Mouse (Mus musculus) frontal cortex, postnatal 14 days (tissue): Measurements from ENCODE around the gene Mrps17.

Experiments used
- DNase-seq, 2 experiments: peaks; one replicate each; pipeline ENCODE4 v3.0.0; 2022; ENCODE audit warnings: low spot score in 2 of 2

The Mrps17 gene

GRCm38 (mm10) chr5:129742903-129743488 is 27.7 kb downstream of the Mrps17 start:
- no peak for DNase-seq

- DNase-seq, result no peak
These were observed 28.8 kb downstream of the Mrps17 start for GRCm38 (mm10) chr5:129744050-129744449.

GRCm38 (mm10) chr5:129756886-129757285 is 41.6 kb downstream of the Mrps17 start:
- no peak for DNase-seq

GRCm38 (mm10) chr5:129759929-129760480 is 44.7 kb downstream of the Mrps17 start:
- no peak for DNase-seq

- DNase-seq, result peak; percentile 23 to 63
These were observed 46.7 kb downstream of the Mrps17 start for GRCm38 (mm10) chr5:129761865-129762540.

GRCm38 (mm10) chr5:129770443-129771355 is 55.4 kb downstream of the Mrps17 start:
- no peak for DNase-seq
